Mouse (Mus musculus) neural tube, embryonic 11.5 days (tissue): ENCODE data around the gene Cpox. TPM values are rescaled to one million over a fixed set of nuclear protein-coding genes. Genes with fewer than 3 reads are reported as not detected.
"Not testable (repeated sequence)": the region's sequence is repeated elsewhere in the genome, so short reads cannot be mapped to it uniquely, and the experiment has no call there.

Source experiments
- ATAC-seq: fragments of 200-750 bp; cut with Nextera tagmentation; 2 replicates; pipeline ENCODE4 v1.8.0; 2017; ENCODE audit warnings: moderate number of reproducible peaks, mild to moderate bottlenecking, moderate TSS enrichment, moderate library complexity; ENCODE audit not compliant: insufficient read depth, low FRiP score, low TSS enrichment
- DNase-seq: peaks from one replicate; pipeline ENCODE4 v3.0.0-alpha.2; 2015; ENCODE audit warnings: low spot score
- H3K27ac ChIP-seq: fragments of 300-500 bp; sonication (generic); 2 replicates; pipeline ENCODE4 v1.5.1; 2014; ENCODE audit warnings: low read depth, mild to moderate bottlenecking, low read length
- H3K27me3 ChIP-seq: fragments of 300-500 bp; sonication (generic); 2 replicates; pipeline ENCODE4 v1.6.1; 2014; ENCODE audit warnings: mild to moderate bottlenecking, low read length, mixed read lengths; ENCODE audit not compliant: control insufficient read depth, insufficient read depth
- H3K36me3 ChIP-seq: fragments of 300-500 bp; sonication (generic); 2 replicates; pipeline ENCODE4 v1.6.1; 2014; ENCODE audit warnings: mild to moderate bottlenecking, low read length, moderate library complexity, mixed read lengths; ENCODE audit not compliant: control insufficient read depth, insufficient read depth
- H3K4me1 ChIP-seq: fragments of 300-500 bp; sonication (generic); 2 replicates; pipeline ENCODE4 v1.6.1; 2014; ENCODE audit warnings: low read length, mixed read lengths; ENCODE audit not compliant: control insufficient read depth, insufficient read depth
- H3K4me2 ChIP-seq: fragments of 300-500 bp; sonication (generic); 2 replicates; pipeline ENCODE4 v1.6.1; 2014; ENCODE audit warnings: low read depth, mild to moderate bottlenecking, moderate library complexity
- H3K4me3 ChIP-seq: fragments of 300-500 bp; sonication (generic); 2 replicates; pipeline ENCODE4 v1.5.1; 2014; ENCODE audit warnings: low read depth, low read length
- H3K9ac ChIP-seq: fragments of 300-500 bp; sonication (generic); 2 replicates; pipeline ENCODE4 v1.6.1; 2014; ENCODE audit warnings: mild to moderate bottlenecking, low read length
- H3K9me3 ChIP-seq: fragments of 300-500 bp; sonication (generic); 2 replicates; pipeline ENCODE4 v1.6.1; 2016; ENCODE audit warnings: low read length; ENCODE audit not compliant: control insufficient read depth
- WGBS: fragments of 180-500 bp; shearing (Covaris S2); extraction: QIAGEN DNeasy Blood & Tissue Kit; methylation state at CpG from one replicate; pipeline ENCODE4 v1.1.7; 2014; 5-methylcytosine and 5-hydroxymethylcytosine counted together
- polyA plus RNA-seq: library from polyadenylated mRNA; unstranded; fragments of >200 nt; fragmentation: Nextera tagmentation; extraction: Ambion mirVana; gene quantifications from 2 replicates; pipeline ENCODE4 v1.2.1, GENCODE M21; 2014

Cpox gene
- polyA plus RNA-seq, 1 experiment from 2014 or later = 22.3 TPM

DNA sequence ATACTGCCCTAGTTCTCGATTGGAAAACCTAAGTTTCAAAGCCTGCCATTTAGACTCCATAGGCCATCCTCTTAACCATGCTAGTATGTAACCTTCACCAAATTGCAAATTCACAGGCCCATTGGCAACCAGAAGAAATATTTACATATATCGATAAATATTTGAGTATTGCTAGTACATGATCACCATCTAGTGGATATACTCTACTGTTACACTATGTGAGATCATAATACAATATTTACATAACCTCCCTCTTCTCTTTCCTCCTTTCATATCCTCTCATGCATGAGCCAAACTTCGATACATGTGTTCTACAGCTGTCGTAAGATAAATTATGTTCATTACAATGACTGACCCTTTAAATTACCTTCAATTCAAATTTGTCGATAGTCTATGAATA lies 7.1 kb upstream of the Cpox start:
- Histone ChIP-seq H3K9me3 (no peaks in the 10 kb centered on the region), H3K9ac (no peak overlapping the region), H3K4me2 (no peak overlapping the region), H3K27me3 (no peaks in the 10 kb centered on the region), H3K4me3 (no peak overlapping the region), H3K4me1 (no peaks in the 10 kb centered on the region), H3K36me3 (no peaks in the 10 kb centered on the region), H3K27ac (no peak overlapping the region)
- 71% methylated on average over 5 of the region's 5 CpGs for WGBS
- ATAC-seq (peak; percentile 35; the same call in 1 of the 2 replicates), DNase-seq (no peak)

DNA sequence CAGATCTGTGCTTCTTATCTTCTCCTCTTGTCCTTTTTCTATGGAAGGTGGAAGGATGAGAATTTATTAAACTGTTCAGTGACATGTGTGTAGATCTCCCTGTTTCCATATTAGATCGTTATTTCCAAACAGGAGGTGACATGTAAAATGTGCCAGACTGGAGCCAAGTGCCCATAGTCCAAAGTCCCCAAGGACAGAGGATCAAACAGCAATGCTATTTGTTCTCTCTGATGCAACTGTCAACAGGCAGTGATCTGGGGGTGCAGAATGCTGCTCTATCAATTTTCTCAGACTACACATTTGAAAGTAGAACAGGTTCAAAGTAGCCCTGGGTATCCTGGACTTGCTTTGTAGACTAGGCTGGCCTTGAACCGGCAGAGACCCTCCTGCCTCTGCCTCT lies 6.3 kb upstream of the Cpox start:
- no peak for ATAC-seq
- H3K4me2 ChIP-seq = no peak overlapping the region
- no peaks in the 10 kb centered on the region for H3K9me3 ChIP-seq
- H3K27me3 ChIP-seq = no peaks in the 10 kb centered on the region
- no peaks in the 10 kb centered on the region for H3K4me1 ChIP-seq
- no peak for DNase-seq
- H3K4me3 ChIP-seq = no peak overlapping the region
- no peak overlapping the region for H3K9ac ChIP-seq
- WGBS = 97% methylated on average over 2 of the region's 2 CpGs
- H3K36me3 ChIP-seq = no peaks in the 10 kb centered on the region
- H3K27ac ChIP-seq = no peak overlapping the region

DNA sequence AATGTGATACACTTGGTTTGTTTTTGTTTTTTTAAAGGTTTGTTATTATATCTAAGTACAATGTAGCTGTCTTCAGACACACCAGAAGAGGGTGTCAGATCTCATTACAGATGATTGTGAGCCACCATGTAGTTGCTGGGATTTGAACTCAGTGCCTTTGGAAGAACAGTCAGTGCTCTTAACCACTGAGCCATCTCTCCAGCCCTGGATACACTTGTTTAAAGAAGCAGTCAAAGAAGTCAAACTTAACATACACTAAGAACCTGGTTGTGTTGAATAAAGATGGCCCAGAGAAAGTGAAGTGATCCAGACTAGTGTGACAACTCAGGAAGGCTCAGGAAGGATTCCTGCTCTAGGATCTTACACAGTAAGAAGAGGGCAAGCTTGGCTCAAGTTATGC lies 5.0 kb upstream of the Cpox start:
- not testable (repeated sequence) for H3K9me3 ChIP-seq, H3K27me3 ChIP-seq, H3K4me3 ChIP-seq, ATAC-seq, H3K36me3 ChIP-seq, H3K4me1 ChIP-seq, H3K4me2 ChIP-seq, H3K27ac ChIP-seq, DNase-seq, H3K9ac ChIP-seq

DNA sequence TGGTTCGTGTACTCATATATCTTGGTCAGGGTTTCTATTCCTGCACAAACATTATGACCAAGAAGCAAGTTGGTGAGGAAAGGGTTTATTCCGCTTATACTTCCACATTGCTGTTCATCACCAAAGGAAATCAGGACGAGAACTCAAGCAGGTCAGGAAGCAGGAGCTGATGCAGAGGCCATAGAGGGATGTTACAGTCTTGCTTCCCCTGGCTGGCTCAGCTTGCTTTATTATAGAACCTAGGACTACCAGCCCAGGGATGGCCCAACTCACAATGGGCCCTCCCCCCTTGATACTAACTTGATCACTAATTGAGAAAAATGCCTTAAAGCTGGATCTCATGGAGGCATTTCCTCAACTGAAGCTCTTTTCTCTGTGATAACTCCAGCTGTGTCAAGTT lies 3.4 kb upstream of the Cpox start:
- not testable (repeated sequence) for DNase-seq, ATAC-seq
- WGBS = 87% methylated on average over 3 of the region's 3 CpGs

DNA sequence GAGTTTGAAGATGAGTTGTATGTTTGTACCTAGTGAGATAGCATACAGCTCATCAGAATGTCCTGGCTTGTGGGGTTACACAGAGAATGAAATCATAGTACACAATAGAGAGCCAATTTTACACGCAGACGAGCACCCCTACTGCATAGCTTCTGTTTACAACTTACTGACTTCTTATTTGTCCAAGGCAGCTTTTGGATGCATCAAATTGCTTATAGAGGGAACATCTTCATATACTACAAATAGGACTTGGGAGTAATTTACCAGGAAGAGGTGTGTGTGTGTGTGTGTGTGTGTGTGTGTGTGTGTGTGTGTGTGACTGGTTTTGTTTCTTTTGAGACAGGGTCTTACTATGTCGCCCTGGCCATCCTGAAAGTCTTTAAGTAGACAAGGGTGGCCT lies 1.5 kb upstream of the Cpox start:
- H3K36me3 ChIP-seq = no peaks in the 10 kb centered on the region
- 79% methylated on average over 3 of the region's 3 CpGs for WGBS
- H3K9me3 ChIP-seq = no peaks in the 10 kb centered on the region
- H3K27me3 ChIP-seq = no peaks in the 10 kb centered on the region
- no peaks in the 10 kb centered on the region for H3K4me1 ChIP-seq
- ATAC-seq = no peak
- H3K4me3 ChIP-seq = no peak overlapping the region
- no peak overlapping the region for H3K27ac ChIP-seq
- no peak overlapping the region for H3K9ac ChIP-seq
- no peak for DNase-seq
- H3K4me2 ChIP-seq = no peak overlapping the region

More for the DNA sequence above, 3.4 kb upstream of the Cpox start:
- H3K27me3 ChIP-seq, H3K9ac ChIP-seq, H3K4me2 ChIP-seq, H3K9me3 ChIP-seq, H3K4me1 ChIP-seq, H3K27ac ChIP-seq, H3K36me3 ChIP-seq, H3K4me3 ChIP-seq: not testable (repeated sequence)

DNA sequence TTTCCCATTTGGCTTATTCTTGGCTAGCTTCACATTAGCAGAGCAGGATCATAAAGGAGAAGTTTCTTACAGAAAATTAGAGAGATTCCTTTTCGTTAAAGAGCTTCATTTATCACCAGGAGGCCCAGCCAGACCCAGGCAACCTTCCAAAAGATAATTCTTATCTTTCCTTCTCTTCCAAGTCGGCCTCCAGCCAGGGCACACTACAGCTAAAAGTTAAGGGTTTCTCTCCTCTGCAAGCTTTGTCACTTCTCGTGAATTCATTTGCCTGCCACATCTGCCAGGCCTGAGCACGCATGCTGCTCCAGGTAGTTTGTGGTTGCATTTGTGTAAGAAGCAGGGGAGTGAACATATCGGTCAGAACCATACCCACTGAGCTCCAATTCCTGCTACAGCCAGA lies 828 bp upstream of the Cpox start:
- no peak overlapping the region; the same call in 1 of the 2 replicates for H3K4me3 ChIP-seq
- no peak overlapping the region for H3K4me2 ChIP-seq
- no peak overlapping the region for H3K9ac ChIP-seq
- WGBS = 67% methylated on average over 5 of the region's 5 CpGs
- DNase-seq (no peak), ATAC-seq (no peak)
- H3K27me3 ChIP-seq = no peaks in the 10 kb centered on the region
- H3K4me1 ChIP-seq = no peaks in the 10 kb centered on the region
- no peaks in the 10 kb centered on the region for H3K36me3 ChIP-seq
- H3K9me3 ChIP-seq = no peaks in the 10 kb centered on the region
- H3K27ac ChIP-seq = no peak overlapping the region

DNA sequence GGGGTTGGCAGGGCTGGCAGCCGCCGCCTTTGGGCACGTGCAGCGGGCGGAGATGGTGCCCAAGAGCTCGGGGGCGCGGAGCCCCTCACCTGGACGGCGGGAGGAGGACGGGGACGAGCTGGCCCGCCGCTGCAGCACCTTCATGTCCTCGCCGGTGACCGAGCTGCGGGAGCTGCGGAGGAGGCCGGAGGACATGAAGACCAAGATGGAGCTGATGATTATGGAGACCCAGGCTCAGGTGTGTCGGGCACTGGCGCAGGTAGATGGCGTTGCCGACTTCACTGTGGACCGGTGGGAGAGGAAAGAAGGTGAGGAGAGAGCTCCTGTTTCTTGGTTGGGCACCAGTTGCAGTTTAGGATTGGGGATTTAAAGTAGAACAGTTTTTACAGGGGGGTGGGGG lies 551 bp downstream of the Cpox start:
- no peaks in the 10 kb centered on the region for H3K9me3 ChIP-seq
- WGBS = 0% methylated on average over 25 of the region's 25 CpGs
- no peaks in the 10 kb centered on the region for H3K27me3 ChIP-seq
- H3K4me2 ChIP-seq = peak overlapping the region; percentile 88
- no peaks in the 10 kb centered on the region for H3K4me1 ChIP-seq
- H3K36me3 ChIP-seq = peaks cover 5% of the 10 kb centered on the region; the same call in 1 of the 2 replicates
- H3K27ac ChIP-seq = peak overlapping the region; percentile 49; the same call in 1 of the 2 replicates
- DNase-seq (no peak), ATAC-seq (no peak)
- peak overlapping the region; percentile 82 for H3K9ac ChIP-seq
- peak overlapping the region; percentile 75 for H3K4me3 ChIP-seq

DNA sequence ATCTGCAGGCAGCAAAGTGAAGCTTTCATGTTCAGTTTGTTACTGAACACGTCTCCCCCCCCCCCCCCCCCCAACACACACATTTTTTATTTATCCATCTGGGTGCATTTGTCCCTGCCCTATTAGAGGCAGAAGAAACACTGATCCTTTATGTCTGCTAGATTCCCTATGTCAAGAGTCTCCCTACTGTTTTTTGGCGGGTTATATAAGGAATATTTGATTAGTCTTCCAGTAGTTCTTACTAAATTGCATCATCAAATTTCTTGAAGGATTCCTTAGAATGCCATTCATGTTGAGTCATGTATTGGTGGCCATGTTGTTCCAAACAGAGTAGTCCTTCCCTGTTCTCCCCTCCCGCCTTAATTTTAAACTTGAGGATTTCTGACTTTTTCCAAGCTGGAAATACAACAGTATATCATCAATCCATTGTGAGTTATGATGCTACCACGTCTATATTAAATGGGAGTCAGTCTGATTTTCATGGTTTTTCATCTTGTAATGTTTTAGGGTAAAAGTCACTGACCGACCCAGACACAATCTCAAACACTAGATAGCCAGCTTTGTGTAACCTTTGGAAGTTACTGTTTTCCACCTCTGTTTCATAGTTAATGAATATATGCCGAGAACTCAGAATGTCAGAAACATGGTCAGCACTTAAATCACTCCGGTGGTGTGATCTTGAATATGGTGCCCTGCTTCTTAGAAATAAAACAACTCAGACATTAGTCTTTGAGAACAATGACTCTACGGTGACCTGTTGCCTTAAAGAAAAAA lies 1.3 kb downstream of the Cpox start:
- ATAC-seq = no peak
- Histone ChIP-seq H3K27me3 (no peaks in the 10 kb centered on the region), H3K4me3 (peak overlapping the region; percentile 75; the same call in 1 of the 2 replicates), H3K4me2 (peak overlapping the region; percentile 88), H3K27ac (no peak overlapping the region), H3K9ac (no peak overlapping the region), H3K36me3 (peaks cover 5% of the 10 kb centered on the region; the same call in 1 of the 2 replicates), H3K4me1 (no peaks in the 10 kb centered on the region), H3K9me3 (no peaks in the 10 kb centered on the region)
- 74% methylated on average over 8 of the region's 8 CpGs for WGBS
- DNase-seq = no peak

DNA sequence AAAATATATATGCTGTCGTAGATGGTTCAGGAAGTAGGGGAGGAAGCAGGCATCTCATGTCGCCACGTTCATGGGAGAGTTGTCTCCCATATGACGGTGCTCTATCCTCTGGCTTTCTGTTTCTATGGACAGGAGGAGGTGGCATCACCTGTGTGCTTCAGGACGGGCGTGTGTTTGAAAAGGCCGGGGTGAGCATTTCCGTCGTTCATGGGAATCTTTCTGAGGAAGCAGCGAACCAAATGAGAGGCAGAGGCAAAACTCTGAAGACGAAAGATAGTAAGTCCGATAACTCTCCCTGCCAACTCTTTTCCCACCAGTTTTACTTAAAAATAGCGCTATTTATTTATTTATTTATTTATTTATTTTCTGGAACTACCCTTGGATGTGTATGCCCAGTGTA lies 2.3 kb downstream of the Cpox start:
- Histone ChIP-seq H3K4me2 (no peak overlapping the region), H3K9me3 (no peaks in the 10 kb centered on the region), H3K4me3 (no peak overlapping the region), H3K4me1 (no peaks in the 10 kb centered on the region), H3K9ac (no peak overlapping the region), H3K27me3 (no peaks in the 10 kb centered on the region), H3K36me3 (peaks cover 5% of the 10 kb centered on the region; the same call in 1 of the 2 replicates), H3K27ac (no peak overlapping the region)
- ATAC-seq (no peak), DNase-seq (no peak)
- WGBS = 95% methylated on average over 13 of the region's 13 CpGs
